Mouse (Mus musculus): ENCODE data around the gene Gm13420. TPM values are rescaled to one million over a fixed set of nuclear protein-coding genes. Genes with fewer than 3 reads are reported as not detected.
"Not testable (repeated sequence)": the region's sequence is repeated elsewhere in the genome, so short reads cannot be mapped to it uniquely, and the experiment has no call there.

Gm13420 gene
- polyA plus RNA-seq, 1 experiment from 2014 or later: 5.8 TPM

GRCm38 (mm10) chr2:29716691-29717090, 34.8 kb downstream of the Gm13420 start:
- peak; percentile 79 for ATAC-seq (ENCODE audit: low FRiP score, low TSS enrichment)
- no peaks in the 10 kb centered on the region; the same call in 1 of the 2 replicates for H3K4me1 ChIP-seq (replicated peaks; ENCODE audit: control insufficient read depth, insufficient read depth)
- TF ChIP-seq CTCF (IDR thresholded peaks at IDR 0.05; ENCODE audit: low read depth) (no peak), EP300 (optimal IDR thresholded peaks at IDR 0.05) (no peak)
- H3K4me3 ChIP-seq (ENCODE audit: low read depth, low read length): no peak overlapping the region
- peaks cover 9% of the 10 kb centered on the region for H3K36me3 ChIP-seq (ENCODE audit: control insufficient read depth, insufficient read depth, low read length)
- no peaks in the 10 kb centered on the region for H3K9me3 ChIP-seq (ENCODE audit: control insufficient read depth, low read length)
- no peak overlapping the region for H3K4me2 ChIP-seq (replicated peaks; ENCODE audit: low read depth)
- DNase-seq (ENCODE audit: low spot score): peak; percentile 48
- no peak overlapping the region for H3K9ac ChIP-seq (ENCODE audit: low read length)
- no peaks in the 10 kb centered on the region for H3K27me3 ChIP-seq (ENCODE audit: control insufficient read depth, insufficient read depth, low read length)
- H3K27ac ChIP-seq (replicated peaks): peak overlapping the region; percentile 78
- 12% methylated on average over 6 of the region's 6 CpGs for WGBS

GRCm38 (mm10) chr2:29716143-29716542, 35.3 kb downstream of the Gm13420 start:
- Histone ChIP-seq H3K4me1 (replicated peaks; ENCODE audit: control insufficient read depth, insufficient read depth) (no peaks in the 10 kb centered on the region; the same call in 1 of the 2 replicates), H3K27ac (replicated peaks) (peak overlapping the region; percentile 78), H3K4me2 (replicated peaks; ENCODE audit: low read depth) (no peak overlapping the region), H3K4me3 (ENCODE audit: low read depth, low read length) (no peak overlapping the region), H3K9me3 (ENCODE audit: control insufficient read depth, low read length) (no peaks in the 10 kb centered on the region), H3K36me3 (ENCODE audit: control insufficient read depth, insufficient read depth, low read length) (peaks cover 11% of the 10 kb centered on the region), H3K27me3 (ENCODE audit: control insufficient read depth, insufficient read depth, low read length) (no peaks in the 10 kb centered on the region), H3K9ac (ENCODE audit: low read length) (no peak overlapping the region)
- no peak for DNase-seq (ENCODE audit: low spot score)
- 30% methylated on average over 7 of the region's 7 CpGs for WGBS
- no peak for TF ChIP-seq CTCF (IDR thresholded peaks at IDR 0.05; ENCODE audit: low read depth)
- TF ChIP-seq EP300 (optimal IDR thresholded peaks at IDR 0.05): no peak
- ATAC-seq (ENCODE audit: low FRiP score, low TSS enrichment): no peak

- no peak for ATAC-seq (ENCODE audit: low FRiP score, low TSS enrichment)
- no peak for TF ChIP-seq CTCF (IDR thresholded peaks at IDR 0.05; ENCODE audit: low read depth)
- TF ChIP-seq EP300 (optimal IDR thresholded peaks at IDR 0.05): no peak
- H3K9me3 ChIP-seq (ENCODE audit: control insufficient read depth, low read length): no peaks in the 10 kb centered on the region
- no peak overlapping the region for H3K4me2 ChIP-seq (replicated peaks; ENCODE audit: low read depth)
- no peak overlapping the region for H3K4me3 ChIP-seq (ENCODE audit: low read depth, low read length)
- no peak overlapping the region for H3K27ac ChIP-seq (replicated peaks)
- DNase-seq (ENCODE audit: low spot score): no peak
- H3K27me3 ChIP-seq (ENCODE audit: control insufficient read depth, insufficient read depth, low read length): no peaks in the 10 kb centered on the region
- H3K9ac ChIP-seq (ENCODE audit: low read length): no peak overlapping the region
- H3K4me1 ChIP-seq (replicated peaks; ENCODE audit: control insufficient read depth, insufficient read depth): no peaks in the 10 kb centered on the region; the same call in 1 of the 2 replicates
- WGBS: 74% methylated on average over 5 of the region's 5 CpGs
- peaks cover 9% of the 10 kb centered on the region; the same call in 1 of the 2 replicates for H3K36me3 ChIP-seq (ENCODE audit: control insufficient read depth, insufficient read depth, low read length)
Measured at GRCm38 (mm10) chr2:29714127-29714526, 37.4 kb downstream of the Gm13420 start.

GRCm38 (mm10) chr2:29713501-29713900, 38.0 kb downstream of the Gm13420 start:
- Histone ChIP-seq H3K4me2 (replicated peaks; ENCODE audit: low read depth) (no peak overlapping the region), H3K36me3 (ENCODE audit: control insufficient read depth, insufficient read depth, low read length) (0 out of 2 replicates have a peak, but pooled peaks cover 9% of the 10 kb centered on the region), H3K27me3 (ENCODE audit: control insufficient read depth, insufficient read depth, low read length) (no peaks in the 10 kb centered on the region), H3K4me3 (ENCODE audit: low read depth, low read length) (no peak overlapping the region), H3K27ac (replicated peaks) (no peak overlapping the region), H3K4me1 (replicated peaks; ENCODE audit: control insufficient read depth, insufficient read depth) (no peaks in the 10 kb centered on the region; the same call in 1 of the 2 replicates), H3K9me3 (ENCODE audit: control insufficient read depth, low read length) (no peaks in the 10 kb centered on the region), H3K9ac (ENCODE audit: low read length) (no peak overlapping the region)
- 90% methylated on average over 1 of the region's 2 CpGs for WGBS
- no peak for DNase-seq (ENCODE audit: low spot score)
- no peak for TF ChIP-seq CTCF (IDR thresholded peaks at IDR 0.05; ENCODE audit: low read depth)
- no peak for TF ChIP-seq EP300 (optimal IDR thresholded peaks at IDR 0.05)
- no peak for ATAC-seq (ENCODE audit: low FRiP score, low TSS enrichment)

- no peak overlapping the region for H3K4me2 ChIP-seq (replicated peaks; ENCODE audit: low read depth)
- 55% methylated on average over 5 of the region's 5 CpGs for WGBS
- no peaks in the 10 kb centered on the region for H3K9me3 ChIP-seq (ENCODE audit: control insufficient read depth, low read length)
- no peak overlapping the region for H3K4me3 ChIP-seq (ENCODE audit: low read depth, low read length)
- 0 out of 2 replicates have a peak overlapping the region, but pooled peaks have one; percentile 40 for H3K27ac ChIP-seq (replicated peaks)
- no peaks in the 10 kb centered on the region for H3K27me3 ChIP-seq (ENCODE audit: control insufficient read depth, insufficient read depth, low read length)
- DNase-seq (ENCODE audit: low spot score) (no peak), ATAC-seq (ENCODE audit: low FRiP score, low TSS enrichment) (no peak; the same call in 1 of the 2 replicates)
- H3K36me3 ChIP-seq (ENCODE audit: control insufficient read depth, insufficient read depth, low read length): peaks cover 9% of the 10 kb centered on the region; the same call in 1 of the 2 replicates
- no peak overlapping the region for H3K9ac ChIP-seq (ENCODE audit: low read length)
- TF ChIP-seq CTCF (IDR thresholded peaks at IDR 0.05; ENCODE audit: low read depth) (no peak), EP300 (optimal IDR thresholded peaks at IDR 0.05) (no peak)
- H3K4me1 ChIP-seq (replicated peaks; ENCODE audit: control insufficient read depth, insufficient read depth): no peaks in the 10 kb centered on the region; the same call in 1 of the 2 replicates
Measured at GRCm38 (mm10) chr2:29711877-29712276, 39.6 kb downstream of the Gm13420 start.

GRCm38 (mm10) chr2:29711038-29711437, 40.4 kb downstream of the Gm13420 start:
- 65% methylated on average over 3 of the region's 3 CpGs for WGBS
- H3K4me3 ChIP-seq (ENCODE audit: low read depth, low read length): no peak overlapping the region
- no peak overlapping the region for H3K9ac ChIP-seq (ENCODE audit: low read length)
- no peak for ATAC-seq (ENCODE audit: low FRiP score, low TSS enrichment)
- no peaks in the 10 kb centered on the region for H3K27me3 ChIP-seq (ENCODE audit: control insufficient read depth, insufficient read depth, low read length)
- TF ChIP-seq CTCF (IDR thresholded peaks at IDR 0.05; ENCODE audit: low read depth) (no peak), EP300 (optimal IDR thresholded peaks at IDR 0.05) (no peak)
- H3K27ac ChIP-seq (replicated peaks): no peak overlapping the region
- no peak for DNase-seq (ENCODE audit: low spot score)
- no peak overlapping the region for H3K4me2 ChIP-seq (replicated peaks; ENCODE audit: low read depth)
- no peaks in the 10 kb centered on the region for H3K9me3 ChIP-seq (ENCODE audit: control insufficient read depth, low read length)
- peaks cover 12% of the 10 kb centered on the region; the same call in 1 of the 2 replicates for H3K36me3 ChIP-seq (ENCODE audit: control insufficient read depth, insufficient read depth, low read length)
- H3K4me1 ChIP-seq (replicated peaks; ENCODE audit: control insufficient read depth, insufficient read depth): no peaks in the 10 kb centered on the region

- not testable (repeated sequence) for ATAC-seq (ENCODE audit: low FRiP score, low TSS enrichment); H3K9ac ChIP-seq (ENCODE audit: low read length); H3K27me3 ChIP-seq (ENCODE audit: control insufficient read depth, insufficient read depth, low read length); H3K4me3 ChIP-seq (ENCODE audit: low read depth, low read length); H3K4me2 ChIP-seq (replicated peaks; ENCODE audit: low read depth); H3K27ac ChIP-seq (replicated peaks); DNase-seq (ENCODE audit: low spot score); H3K9me3 ChIP-seq (ENCODE audit: control insufficient read depth, low read length); H3K4me1 ChIP-seq (replicated peaks; ENCODE audit: control insufficient read depth, insufficient read depth)
- H3K36me3 ChIP-seq (ENCODE audit: control insufficient read depth, insufficient read depth, low read length): peaks cover 10% of the 10 kb centered on the region; the same call in 1 of the 2 replicates
- 89% methylated on average over 4 of the region's 4 CpGs for WGBS
Measured at GRCm38 (mm10) chr2:29708209-29708608, 43.3 kb downstream of the Gm13420 start.
